Mouse (Mus musculus) embryonic facial prominence, embryonic 14.5 days (tissue): ENCODE measurements around the gene Iapp. TPM values are rescaled to one million over a fixed set of nuclear protein-coding genes. Genes with fewer than 3 reads are reported as not detected.

Experiments used
- ATAC-seq: fragments of 200-750 bp; cut with Nextera tagmentation; 2 replicates; pipeline ENCODE4 v1.8.0; 2017; ENCODE audit warnings: low read depth, moderate number of reproducible peaks, moderate TSS enrichment
- DNase-seq: peaks from one replicate; pipeline ENCODE4 v3.0.0-alpha.2; 2015; ENCODE audit warnings: low spot score
- H3K27ac ChIP-seq: fragments of 300-500 bp; sonication (generic); replicated peaks from 2 replicates; pipeline ENCODE4 v1.5.1; 2014; ENCODE audit warnings: low read depth, mild to moderate bottlenecking, low read length, moderate library complexity
- H3K27me3 ChIP-seq: fragments of 300-500 bp; sonication (generic); replicated peaks from 2 replicates; pipeline ENCODE4 v1.6.1; 2014; ENCODE audit warnings: low read length; ENCODE audit not compliant: control insufficient read depth, insufficient read depth
- H3K36me3 ChIP-seq: fragments of 300-500 bp; sonication (generic); 2 replicates; pipeline ENCODE4 v1.6.1; 2014; ENCODE audit warnings: low read length, mixed read lengths; ENCODE audit not compliant: control insufficient read depth, insufficient read depth
- H3K4me1 ChIP-seq: fragments of 300-500 bp; sonication (generic); 2 replicates; pipeline ENCODE4 v1.6.1; 2014; ENCODE audit warnings: antibody characterized with exemption, low read length; ENCODE audit not compliant: control insufficient read depth, insufficient read depth
- H3K4me2 ChIP-seq: fragments of 300-500 bp; sonication (generic); 2 replicates; pipeline ENCODE4 v1.6.1; 2014; ENCODE audit warnings: low read depth, mild to moderate bottlenecking, low read length, moderate library complexity, mixed read lengths
- H3K4me3 ChIP-seq: fragments of 300-500 bp; sonication (generic); 2 replicates; pipeline ENCODE4 v1.5.1; 2014; ENCODE audit warnings: low read depth, mild to moderate bottlenecking, low read length
- H3K9ac ChIP-seq: fragments of 300-500 bp; sonication (generic); 2 replicates; pipeline ENCODE4 v1.6.1; 2014; ENCODE audit warnings: low read depth, mild to moderate bottlenecking, low read length, moderate library complexity, mixed read lengths
- H3K9me3 ChIP-seq: fragments of 300-500 bp; sonication (generic); 2 replicates; pipeline ENCODE4 v1.6.1; 2016; ENCODE audit warnings: low read length; ENCODE audit not compliant: control insufficient read depth
- WGBS: fragments of 180-500 bp; shearing (Covaris S2); extraction: QIAGEN DNeasy Blood & Tissue Kit; methylation state at CpG from one replicate; pipeline ENCODE4 v1.1.7; 2014; 5-methylcytosine and 5-hydroxymethylcytosine counted together
- polyA plus RNA-seq: library from polyadenylated mRNA; unstranded; fragments of >200 nt; fragmentation: Nextera tagmentation; extraction: Ambion mirVana; gene quantifications from 2 replicates; pipeline ENCODE4 v1.2.1, GENCODE M21; 2014

Gene Iapp
- polyA plus RNA-seq, 1 experiment from 2014 or later, result 0.35 TPM

GRCm38 (mm10) chr6:142326598-142326997, 28.4 kb downstream of the Iapp start:
- Histone ChIP-seq H3K27ac (no peak overlapping the region), H3K9ac (no peak overlapping the region), H3K4me3 (no peak overlapping the region), H3K4me1 (no peaks in the 10 kb centered on the region), H3K9me3 (no peaks in the 10 kb centered on the region), H3K4me2 (no peak overlapping the region), H3K27me3 (no peaks in the 10 kb centered on the region), H3K36me3 (no peaks in the 10 kb centered on the region)
- DNase-seq, result no peak
- no peak for ATAC-seq
- WGBS, result 74% methylated on average over 3 of the region's 3 CpGs

GRCm38 (mm10) chr6:142329201-142329600, 31.0 kb downstream of the Iapp start:
- no peak overlapping the region for H3K27ac ChIP-seq

GRCm38 (mm10) chr6:142338961-142339360, 40.7 kb downstream of the Iapp start:
- Histone ChIP-seq H3K9ac (no peak overlapping the region), H3K27me3 (no peaks in the 10 kb centered on the region), H3K4me1 (no peaks in the 10 kb centered on the region; the same call in 1 of the 2 replicates), H3K4me3 (no peak overlapping the region), H3K4me2 (no peak overlapping the region), H3K9me3 (no peaks in the 10 kb centered on the region), H3K36me3 (no peaks in the 10 kb centered on the region), H3K27ac (no peak overlapping the region; the same call in 1 of the 2 replicates)
- DNase-seq (peak; percentile 27), ATAC-seq (peak; percentile 26; the same call in 1 of the 2 replicates)
- 40% methylated on average over 2 of the region's 2 CpGs for WGBS

More at GRCm38 (mm10) chr6:142329201-142329600, 31.0 kb downstream of the Iapp start:
- ATAC-seq, result no peak
- no peak overlapping the region for H3K4me3 ChIP-seq
- DNase-seq, result no peak
- H3K27me3 ChIP-seq, result no peaks in the 10 kb centered on the region
- no peaks in the 10 kb centered on the region for H3K36me3 ChIP-seq
- H3K9ac ChIP-seq, result no peak overlapping the region
- H3K4me2 ChIP-seq, result no peak overlapping the region
- H3K4me1 ChIP-seq, result no peaks in the 10 kb centered on the region
- 52% methylated on average over 1 of the region's 1 CpGs for WGBS
- H3K9me3 ChIP-seq, result no peaks in the 10 kb centered on the region

GRCm38 (mm10) chr6:142339576-142339975, 41.4 kb downstream of the Iapp start:
- DNase-seq (peak; percentile 16), ATAC-seq (no peak)
- Histone ChIP-seq H3K4me1 (no peaks in the 10 kb centered on the region; the same call in 1 of the 2 replicates), H3K27ac (no peak overlapping the region; the same call in 1 of the 2 replicates), H3K27me3 (no peaks in the 10 kb centered on the region), H3K4me2 (no peak overlapping the region), H3K9ac (no peak overlapping the region), H3K9me3 (no peaks in the 10 kb centered on the region), H3K36me3 (no peaks in the 10 kb centered on the region), H3K4me3 (no peak overlapping the region)
- WGBS, result 23% methylated on average over 2 of the region's 2 CpGs

GRCm38 (mm10) chr6:142343561-142343960, 45.3 kb downstream of the Iapp start:
- 71% methylated on average over 2 of the region's 2 CpGs for WGBS
- ATAC-seq (no peak), DNase-seq (peak; percentile 39)
- Histone ChIP-seq H3K4me2 (no peak overlapping the region), H3K27me3 (no peaks in the 10 kb centered on the region), H3K4me3 (no peak overlapping the region), H3K9me3 (no peaks in the 10 kb centered on the region), H3K36me3 (no peaks in the 10 kb centered on the region), H3K9ac (no peak overlapping the region), H3K27ac (no peak overlapping the region), H3K4me1 (peaks cover 5% of the 10 kb centered on the region; the same call in 1 of the 2 replicates)

GRCm38 (mm10) chr6:142345440-142346038, 47.3 kb downstream of the Iapp start, which contains the start of gene Pyroxd1:
Gene Pyroxd1 (plus strand): TSS chr6:142345654.
- peak; percentile 98 for DNase-seq
- Histone ChIP-seq H3K4me3 (peak within 1 kb of the TSS; percentile 59), H3K27ac (peak within 1 kb of the TSS; percentile 72; the same call in 1 of the 2 replicates), H3K9me3 (no peaks in the 10 kb centered on the region), H3K27me3 (no peaks in the 10 kb centered on the region), H3K4me1 (0 out of 2 replicates have a peak, but pooled peaks cover 5% of the 10 kb centered on the region), H3K36me3 (peaks cover 13% of the 10 kb centered on the region; the same call in 1 of the 2 replicates), H3K9ac (peak within 1 kb of the TSS; percentile 57), H3K4me2 (peak within 1 kb of the TSS; percentile 56)
- ATAC-seq, result peak; percentile 94
- under 1% methylated on average over 21 of the region's 48 CpGs for WGBS

- Histone ChIP-seq H3K4me2 (peak overlapping the region; percentile 56), H3K4me1 (0 out of 2 replicates have a peak, but pooled peaks cover 5% of the 10 kb centered on the region), H3K4me3 (peak overlapping the region; percentile 59), H3K36me3 (peaks cover 22% of the 10 kb centered on the region), H3K9me3 (no peaks in the 10 kb centered on the region), H3K27ac (0 out of 2 replicates have a peak overlapping the region, but pooled peaks have one; percentile 72), H3K27me3 (no peaks in the 10 kb centered on the region), H3K9ac (peak overlapping the region; percentile 57; the same call in 1 of the 2 replicates)
- 43% methylated on average over 12 of the region's 12 CpGs for WGBS
- DNase-seq, result no peak
- ATAC-seq, result no peak
Observed at GRCm38 (mm10) chr6:142346181-142347110, 48.2 kb downstream of the Iapp start.
